Mouse (Mus musculus) frontal cortex, postnatal 14 days (tissue): ENCODE results near the gene Pde4d.

Source experiments
- DNase-seq, 2 experiments: peaks; one replicate each; pipeline ENCODE4 v3.0.0; 2022; ENCODE audit warnings: low spot score in 2 of 2

The Pde4d gene

DNA sequence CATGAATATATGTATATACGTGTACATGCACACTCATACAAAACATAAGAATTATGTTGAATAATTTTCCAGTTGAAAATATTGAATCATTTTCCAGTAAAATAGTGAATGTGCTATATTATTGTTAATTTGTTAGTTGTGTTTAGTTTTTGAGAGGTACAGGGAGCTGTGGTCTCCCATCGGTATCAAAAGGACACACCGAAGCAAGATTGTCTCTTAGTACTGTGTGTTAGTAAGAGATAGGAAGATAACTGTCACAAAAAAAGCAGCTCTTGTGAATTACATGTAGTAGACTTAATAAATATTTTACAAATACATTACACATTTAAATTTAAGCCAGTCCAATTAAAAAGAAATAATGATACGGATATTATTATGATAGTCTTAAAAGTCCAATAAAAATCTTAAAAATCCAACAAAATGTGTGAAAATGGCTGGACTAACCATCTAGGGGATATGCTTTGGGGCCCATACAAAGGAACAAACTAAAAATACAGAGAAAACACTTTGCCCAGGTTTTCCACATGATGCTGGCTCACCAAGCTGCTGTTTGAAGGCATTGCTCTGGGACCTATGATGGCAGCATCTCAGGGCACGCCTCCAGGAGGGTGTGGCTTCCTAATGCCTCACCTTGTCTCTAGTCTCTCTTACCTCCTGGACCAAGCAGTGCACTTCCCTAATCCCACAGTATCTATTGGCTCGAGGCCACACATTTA is 1441.6 kb downstream of the Pde4d start:
- DNase-seq: no peak

DNA sequence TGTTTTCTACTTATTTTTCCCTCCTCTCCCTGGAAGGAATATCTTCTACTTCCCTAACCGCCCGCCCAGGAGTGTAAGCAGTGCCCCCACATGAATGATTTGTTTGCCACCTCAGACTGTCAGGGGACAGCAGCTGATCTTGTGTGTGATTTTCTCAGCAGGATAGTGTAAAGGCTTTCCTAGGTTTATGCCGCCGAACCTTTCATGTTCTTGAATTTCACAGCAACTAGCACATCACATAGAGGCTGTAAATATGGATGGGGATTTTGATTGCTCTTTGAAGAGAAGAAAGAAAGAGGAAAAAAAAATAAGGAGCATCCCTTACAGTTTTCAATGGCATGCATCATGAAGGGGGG is 1442.1 kb downstream of the Pde4d start:
- no peak for DNase-seq

DNA sequence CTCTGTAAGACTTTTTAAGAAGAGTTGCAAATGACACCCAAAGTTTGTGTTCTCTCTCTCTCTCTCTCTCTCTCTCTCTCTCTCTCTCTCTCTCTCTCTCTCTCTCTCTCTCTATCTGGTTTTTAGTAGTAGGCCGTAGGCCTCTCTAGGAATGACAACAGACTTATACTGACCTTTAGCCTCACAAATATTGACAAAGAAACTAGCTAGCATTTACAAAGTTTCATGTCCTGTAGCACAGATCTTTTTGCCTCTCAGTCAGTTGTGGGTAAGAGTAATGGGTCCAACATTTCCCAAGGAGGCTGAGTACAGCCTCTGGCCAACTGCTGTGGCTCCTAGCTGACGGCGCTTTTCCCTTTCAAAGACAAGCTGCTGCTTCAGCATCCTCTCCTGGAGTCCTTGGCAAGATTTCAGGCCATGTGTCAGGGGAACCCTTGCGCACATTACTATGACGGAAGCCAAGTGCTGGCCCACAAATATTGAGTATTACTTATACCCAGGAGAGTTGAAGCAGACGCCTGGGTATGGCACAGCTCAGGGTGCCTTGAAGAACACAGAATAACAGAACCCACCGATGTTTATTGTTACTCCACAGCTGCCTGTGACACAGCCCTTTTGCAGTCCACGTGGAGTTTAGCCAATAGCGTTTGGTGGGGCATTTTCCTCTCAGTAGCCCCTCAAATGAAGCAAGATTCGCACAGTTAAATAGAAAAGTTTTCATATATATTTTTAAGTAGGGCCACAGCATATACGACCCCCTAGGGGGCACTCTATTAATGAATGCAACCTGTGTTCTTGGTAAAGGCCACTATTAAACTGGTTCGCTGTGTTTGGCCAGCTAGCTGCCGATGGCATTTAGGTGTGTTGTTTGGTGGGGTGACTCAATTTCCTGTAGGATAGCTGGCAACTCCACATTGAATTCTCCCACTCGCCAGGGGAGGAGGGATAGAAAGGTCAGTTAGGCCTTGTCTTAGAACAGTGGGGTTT is 1450.0 kb downstream of the Pde4d start:
- DNase-seq: no peak

DNA sequence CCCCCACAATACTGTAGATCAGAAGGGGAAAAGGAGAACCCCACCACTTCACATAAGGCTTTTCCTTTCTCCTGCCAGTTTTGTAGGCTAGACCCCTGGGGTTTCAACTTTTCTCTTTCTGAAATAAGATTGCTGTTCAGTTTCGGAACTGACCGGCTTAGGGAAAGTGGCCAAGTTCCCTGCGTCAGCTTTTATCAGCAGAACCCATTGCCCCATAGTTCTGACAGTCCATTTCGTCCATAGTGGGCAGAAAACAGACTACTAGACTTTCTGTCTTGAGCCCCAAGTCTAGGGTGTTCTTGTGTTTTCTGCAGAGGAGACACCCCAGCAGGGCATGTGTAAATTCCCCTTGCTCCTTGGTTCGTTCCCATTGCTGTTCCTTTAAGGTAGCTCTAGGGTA is 1452.1 kb downstream of the Pde4d start:
- DNase-seq: no peak

DNA sequence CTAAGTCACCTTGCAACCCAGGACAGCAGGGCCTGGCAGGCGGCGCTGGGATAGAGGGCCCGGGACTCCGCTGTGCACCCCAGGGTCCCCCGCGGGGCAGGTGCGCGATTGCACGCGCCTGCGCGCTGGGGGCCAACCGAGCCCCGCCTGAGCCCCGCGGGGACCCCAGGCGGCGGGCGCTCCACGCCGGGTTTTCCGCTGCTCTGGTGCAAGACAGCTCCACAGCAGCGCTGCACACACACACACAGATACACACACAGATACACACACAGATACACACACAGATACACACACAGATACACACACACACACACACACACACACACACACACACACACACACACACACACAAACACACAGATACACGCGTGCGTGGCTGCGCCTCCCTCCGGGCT is 1452.7 kb downstream of the Pde4d start:
- DNase-seq: peak in 1 of 2 experiments; percentile 35

DNA sequence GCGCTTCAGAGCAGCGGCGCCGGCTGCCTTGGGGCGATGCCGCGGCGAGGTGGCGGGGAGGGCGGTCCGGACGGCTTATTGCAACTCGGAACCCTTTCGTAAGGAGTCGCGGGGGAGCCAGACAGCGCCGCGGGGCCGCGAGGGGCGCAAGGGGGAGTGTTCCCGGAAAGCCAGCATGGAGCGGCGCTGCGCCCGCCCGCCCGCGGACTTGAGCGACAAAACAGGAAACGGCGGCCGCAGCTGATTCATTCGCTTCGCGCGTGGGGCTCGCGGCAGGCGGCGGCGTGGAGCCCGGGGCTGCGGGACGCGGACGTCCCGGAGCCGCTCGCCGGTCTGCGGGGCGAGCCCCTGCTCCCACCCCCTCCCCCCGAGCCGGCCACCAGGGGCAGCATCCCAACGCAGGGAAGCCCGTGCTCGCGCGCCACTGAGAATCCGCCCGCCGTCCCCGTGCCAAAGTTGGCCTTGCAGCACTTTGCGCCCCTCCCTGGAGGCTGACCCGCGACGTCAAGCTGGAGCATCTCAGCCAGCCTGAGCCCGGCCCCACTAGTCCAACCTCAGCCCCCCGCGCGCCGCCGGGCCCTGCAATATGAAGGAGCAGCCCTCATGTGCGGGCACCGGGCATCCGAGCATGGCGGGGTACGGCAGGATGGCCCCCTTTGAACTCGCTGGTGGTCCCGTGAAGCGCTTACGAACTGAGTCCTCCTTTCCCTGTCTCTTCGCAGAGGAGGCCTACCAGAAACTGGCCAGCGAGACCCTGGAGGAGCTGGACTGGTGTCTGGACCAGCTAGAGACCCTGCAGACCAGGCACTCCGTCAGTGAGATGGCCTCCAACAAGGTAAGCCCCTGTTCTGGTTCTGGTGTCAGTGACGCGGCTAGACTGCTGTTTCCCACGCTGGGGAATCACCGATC is 1453.4 kb downstream of the Pde4d start:
- peak in 1 of 2 experiments; percentile 44 for DNase-seq

DNA sequence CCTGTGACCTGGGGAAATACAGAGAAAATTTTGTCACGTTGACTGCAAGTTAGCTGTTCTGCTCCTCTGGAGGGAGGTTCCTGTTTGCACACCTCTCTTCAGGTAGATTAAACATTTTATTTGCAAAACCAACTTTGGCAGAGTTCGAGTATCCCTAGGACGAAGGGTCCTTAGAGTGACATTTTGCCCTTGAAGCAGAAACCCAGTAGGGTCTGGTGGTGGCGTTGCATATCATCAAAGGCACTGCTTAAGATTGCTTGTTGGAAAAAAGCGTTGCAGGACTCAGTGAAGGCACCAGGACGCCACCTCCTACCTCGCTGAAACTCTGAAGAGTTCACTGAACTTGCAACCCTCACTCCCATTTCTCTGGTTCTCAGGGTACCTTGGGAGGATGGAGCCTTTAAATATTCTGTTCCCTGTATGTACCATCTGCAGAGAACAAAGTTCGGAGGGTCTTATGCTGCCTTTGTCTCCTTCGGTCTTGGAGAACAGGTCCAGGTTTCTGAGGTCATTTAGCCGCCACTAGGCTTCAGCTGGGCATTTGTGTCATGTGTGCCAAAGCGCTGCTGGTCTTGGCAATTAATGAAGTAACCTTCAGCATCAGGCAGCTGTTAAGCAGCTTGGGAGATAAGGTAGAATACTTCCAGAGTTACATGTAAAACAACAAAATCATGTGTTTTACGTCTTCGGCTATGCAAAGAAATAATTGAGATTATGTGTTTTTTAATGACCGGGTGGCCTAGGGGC is 1454.2 kb downstream of the Pde4d start:
- no peak for DNase-seq

DNA sequence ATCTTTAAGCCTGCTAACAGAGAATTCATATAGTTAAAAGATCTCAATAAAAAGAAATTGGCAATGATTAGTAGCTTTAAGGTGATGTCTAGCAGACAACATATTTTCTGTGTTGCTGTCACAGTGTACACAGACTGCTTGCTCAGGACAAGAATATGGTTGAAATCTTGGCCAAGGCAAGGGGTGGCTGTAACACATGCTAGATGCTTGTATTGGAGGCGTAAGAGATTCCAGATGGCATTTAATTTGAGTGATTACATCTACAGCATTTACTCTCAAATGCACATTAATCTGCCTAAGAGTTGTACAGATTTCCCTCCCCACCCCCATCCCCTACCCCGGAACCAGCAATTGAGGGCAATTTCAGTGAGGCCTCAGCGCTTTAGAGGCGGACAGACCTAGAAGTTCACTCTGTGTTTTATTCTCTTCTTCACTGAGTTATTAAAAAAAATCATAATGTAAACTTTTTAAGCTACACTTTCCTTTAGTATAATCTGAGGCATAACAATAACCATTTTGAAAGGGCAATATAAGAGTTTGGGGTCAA is 1456.7 kb downstream of the Pde4d start:
- no peak for DNase-seq

DNA sequence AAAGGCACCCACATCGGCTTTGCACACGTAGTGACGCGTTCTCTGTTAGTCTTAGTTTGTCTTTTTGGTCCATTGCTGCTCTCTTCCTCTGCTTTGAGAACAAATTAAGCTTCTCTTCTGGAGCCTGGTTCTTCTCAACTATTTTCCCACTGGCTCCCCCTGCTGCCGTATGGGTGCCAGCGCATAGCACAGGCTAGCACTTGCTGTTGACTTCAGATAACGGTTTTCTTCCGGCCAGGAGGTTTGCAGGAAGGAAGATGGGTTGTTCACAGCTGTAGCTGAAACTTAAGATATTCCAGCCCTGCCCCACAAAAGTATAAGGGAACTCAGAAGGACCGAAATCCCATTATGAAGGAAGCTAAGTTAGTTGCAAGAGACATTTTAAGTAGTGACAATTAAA is 1457.9 kb downstream of the Pde4d start:
- peak in 1 of 2 experiments; percentile 65 for DNase-seq

- DNase-seq: no peak
Observed at GRCm38 (mm10) chr13:109908386-109908785, 1458.6 kb downstream of the Pde4d start.

GRCm38 (mm10) chr13:109909111-109909510 is 1459.4 kb downstream of the Pde4d start:
- DNase-seq: no peak

GRCm38 (mm10) chr13:109910915-109911314 is 1461.2 kb downstream of the Pde4d start:
- no peak for DNase-seq

DNA sequence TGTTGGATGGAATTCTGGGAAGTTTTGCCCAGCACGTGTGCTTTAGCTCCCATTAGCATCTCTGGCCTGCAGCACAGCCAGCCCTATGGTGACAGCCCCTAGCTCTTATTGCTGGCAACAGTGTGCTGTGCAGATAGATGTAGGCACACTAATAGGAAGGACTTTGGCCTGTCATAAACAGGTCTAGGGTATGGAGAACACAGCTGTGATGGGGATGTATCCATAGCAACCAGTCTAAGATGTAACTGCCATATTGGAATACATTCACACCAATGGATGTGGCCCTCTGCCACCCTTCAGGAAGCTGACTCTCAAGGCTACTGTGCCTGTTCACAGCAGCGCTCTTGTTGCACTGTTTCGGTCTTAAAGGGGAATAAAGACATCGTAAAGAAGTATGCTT is 1462.9 kb downstream of the Pde4d start:
- no peak for DNase-seq

DNA sequence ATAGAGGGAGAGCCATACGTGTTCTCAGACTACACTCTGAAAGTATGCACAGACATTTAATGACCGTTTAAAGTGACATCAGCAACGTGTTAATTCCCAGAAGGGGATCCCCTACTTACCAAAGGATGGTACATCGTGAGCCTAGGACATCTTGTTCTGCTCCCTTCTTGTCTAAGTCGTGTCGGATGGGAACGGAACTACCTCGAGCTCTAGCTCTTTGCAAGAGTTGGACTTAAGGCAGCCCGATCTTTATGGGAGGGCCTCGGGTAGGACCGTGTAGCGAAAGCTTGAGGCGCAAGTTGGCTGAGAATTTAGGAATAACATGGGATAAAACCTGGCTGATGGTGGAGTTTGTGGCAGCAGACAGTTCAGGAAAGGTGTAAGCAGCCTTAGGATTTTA is 1464.5 kb downstream of the Pde4d start:
- DNase-seq: no peak

GRCm38 (mm10) chr13:109914846-109915245 is 1465.1 kb downstream of the Pde4d start:
- no peak for DNase-seq

DNA sequence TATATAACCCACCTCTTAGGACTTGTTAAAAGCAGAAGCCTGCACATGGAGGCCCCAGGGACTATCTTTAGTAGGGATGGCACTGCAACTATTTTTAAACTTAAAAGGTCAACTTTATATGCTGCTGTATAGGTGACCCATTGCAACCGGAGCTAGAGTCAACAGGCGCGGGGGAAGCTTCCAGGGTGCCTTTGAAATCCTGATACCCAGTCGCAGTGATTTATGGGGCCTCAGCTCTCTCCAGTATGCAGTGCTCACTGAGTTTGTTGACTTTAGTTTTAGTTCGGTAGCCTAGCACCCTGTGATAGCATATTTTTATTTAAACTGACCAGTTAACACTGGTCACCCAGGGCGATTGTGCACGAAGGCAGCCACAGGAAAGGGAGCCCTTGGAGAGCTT is 1465.8 kb downstream of the Pde4d start:
- DNase-seq: no peak

- DNase-seq: no peak
Observed at GRCm38 (mm10) chr13:109915964-109916363, 1466.2 kb downstream of the Pde4d start.

DNA sequence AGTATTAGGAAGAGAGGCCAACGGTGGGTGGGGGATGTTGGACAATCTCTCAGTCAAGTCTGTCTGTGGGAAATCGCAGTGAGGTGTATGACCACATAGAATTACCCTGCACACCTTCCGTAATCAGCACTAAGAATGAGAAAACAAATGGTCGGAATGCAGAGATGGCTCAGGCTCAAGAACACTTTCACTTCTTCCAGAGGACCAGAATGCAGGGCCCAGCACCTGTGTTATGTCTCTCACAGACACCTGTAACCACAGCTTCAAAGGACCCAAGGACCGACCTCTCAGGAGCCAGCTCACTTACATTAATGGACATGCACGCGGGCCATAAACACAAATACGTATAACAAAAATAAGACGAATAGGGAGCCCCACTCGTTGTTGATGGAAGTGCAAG is 1467.8 kb downstream of the Pde4d start:
- DNase-seq: no peak

DNA sequence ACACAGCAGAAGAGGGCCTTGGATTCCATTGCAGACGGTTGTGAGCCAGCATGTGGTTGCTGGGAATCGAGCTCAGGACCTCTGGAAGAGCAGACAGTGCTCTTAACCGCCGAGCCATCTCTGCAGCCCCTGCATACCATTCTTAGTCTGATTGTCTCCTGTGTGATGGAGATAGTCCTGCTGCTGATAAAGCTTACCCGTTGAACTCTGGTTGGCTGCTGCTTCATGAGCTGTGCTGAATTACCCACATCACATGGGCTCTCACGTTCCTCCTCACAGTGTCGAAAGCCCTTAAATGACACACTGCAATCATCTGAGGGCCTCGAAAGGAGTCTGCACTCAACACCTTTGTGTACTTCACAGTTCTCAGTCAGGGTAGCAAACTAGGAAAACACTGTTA is 1468.9 kb downstream of the Pde4d start:
- no peak for DNase-seq

DNA sequence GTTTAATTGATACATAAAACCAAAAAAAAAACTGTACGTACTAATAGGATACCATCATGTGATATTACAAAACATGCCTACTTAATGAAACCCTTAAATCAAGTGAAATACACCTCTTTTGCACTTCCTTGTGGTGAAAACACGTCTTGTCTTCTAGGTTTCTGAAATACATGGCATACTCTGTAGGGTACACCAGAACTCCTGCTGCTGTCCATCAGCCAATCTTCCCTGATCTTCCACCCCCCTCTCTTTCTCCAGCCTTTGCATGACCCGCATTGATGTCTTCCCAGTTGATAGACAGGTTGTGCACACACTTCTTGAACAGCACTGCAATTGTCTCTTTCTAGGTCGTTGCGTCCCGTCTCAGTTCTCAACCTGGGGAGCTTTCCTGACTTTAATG is 1470.5 kb downstream of the Pde4d start:
- DNase-seq: no peak
